Mouse (Mus musculus) heart, postnatal 25 days (tissue): ENCODE data around the gene Apoc1. TPM values are rescaled to one million over a fixed set of nuclear protein-coding genes. Genes with fewer than 3 reads are reported as not detected.

ENCODE experiments used
- DNase-seq: peaks from one replicate; pipeline ENCODE4 v3.0.0; 2022; ENCODE audit warnings: low spot score
- intact Hi-C: fragments of 180-260 bp; cut with DNase I; formaldehyde crosslinking; loops from one replicate; pipeline ENCODE4 v1.15.1; 2025
- total RNA-seq, 2 experiments: library from RNA; stranded (reverse); gene quantifications; 2 replicates each; pipeline ENCODE4 v1.2.3; 2021

Apoc1 gene
- total RNA-seq, 2 experiments from 2014 or later, result 1.4 to 2.2 TPM

DNA sequence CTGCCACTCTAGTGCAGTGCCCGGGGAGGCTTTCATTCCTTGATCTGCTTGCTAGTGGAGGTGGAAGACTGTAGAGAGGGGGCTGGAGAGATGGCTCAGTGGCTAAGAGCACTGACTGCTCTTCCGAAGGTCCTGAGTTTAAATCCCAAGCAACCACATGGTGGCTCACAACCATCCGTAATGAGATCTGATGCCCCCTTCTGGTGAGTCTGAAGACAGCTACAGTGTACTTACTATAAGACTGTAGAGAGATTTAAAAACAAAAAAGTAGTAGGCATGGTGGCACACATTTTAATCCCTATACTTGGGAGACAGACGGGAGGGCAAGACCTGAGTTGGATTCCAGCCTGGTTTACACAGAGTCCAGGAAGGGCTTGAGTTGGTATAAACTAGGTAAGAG lies 20.0 kb upstream of the Apoc1 start:
- intact Hi-C loops, result loop anchor here (2.0 kb wide), 1 partner anchor 44 kb away; no protein-coding TSS in a partner anchor
- no peak for DNase-seq

DNA sequence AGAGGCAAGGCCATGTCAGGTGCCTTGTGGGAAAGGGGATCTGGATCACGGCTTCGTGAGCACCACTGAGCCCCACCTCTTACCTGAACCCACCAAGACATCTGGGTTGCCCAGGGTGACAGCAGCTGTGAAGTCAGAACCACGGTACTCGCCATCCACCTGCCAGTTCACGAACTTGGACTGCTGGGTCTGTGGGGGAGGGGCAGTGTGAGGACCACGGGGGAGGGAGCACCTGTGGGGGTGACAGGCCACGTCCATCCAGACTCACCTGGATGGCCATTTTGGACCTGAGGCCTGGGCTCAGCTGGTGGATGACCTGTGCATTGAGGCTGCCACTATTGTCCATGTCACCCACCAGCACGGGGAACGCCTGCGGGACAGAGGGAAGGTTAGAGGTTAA lies 18.2 kb upstream of the Apoc1 start:
- intact Hi-C loops, result no loop called here
- no peak for DNase-seq

DNA sequence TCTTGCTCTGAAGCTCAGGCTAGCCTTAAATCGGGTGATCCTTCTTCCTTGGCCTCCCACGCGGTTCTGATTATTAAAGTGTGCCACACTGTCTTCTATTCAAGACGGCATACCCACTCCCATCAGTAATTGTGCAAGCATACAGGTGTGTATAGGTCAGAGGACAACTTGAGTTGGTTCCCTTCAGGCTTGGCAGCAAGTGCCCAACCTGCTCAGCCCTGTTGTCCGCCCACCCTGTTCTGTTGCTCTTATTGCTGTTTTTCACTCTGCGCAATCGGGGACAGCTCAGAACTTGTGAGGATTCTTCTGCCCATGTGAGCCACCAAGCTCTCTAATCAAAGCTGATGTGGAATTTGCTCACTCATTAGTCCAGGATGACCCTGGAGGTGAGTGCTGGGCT lies 12.8 kb upstream of the Apoc1 start:
- intact Hi-C loops, result no loop called here
- no peak for DNase-seq

GRCm38 (mm10) chr7:19704475-19704874 lies 12.0 kb upstream of the Apoc1 start:
- DNase-seq, result no peak
- intact Hi-C loops, result loop anchor here (5.0 kb wide), 1 partner anchor 297 kb away; no protein-coding TSS in a partner anchor

- intact Hi-C loops, result loop anchor here (5.0 kb wide), 1 partner anchor 296 kb away; no protein-coding TSS in a partner anchor
These were observed 10.5 kb upstream of the Apoc1 start for GRCm38 (mm10) chr7:19702859-19703555.

GRCm38 (mm10) chr7:19701069-19701761 lies 8.8 kb upstream of the Apoc1 start:
- peak; percentile 67 for DNase-seq
- intact Hi-C loops, result loop anchor here (5.0 kb wide), 1 partner anchor 294 kb away; no protein-coding TSS in a partner anchor

More at GRCm38 (mm10) chr7:19702859-19703555, 10.5 kb upstream of the Apoc1 start:
- DNase-seq, result no peak

GRCm38 (mm10) chr7:19700299-19701068 lies 8.0 kb upstream of the Apoc1 start:
- intact Hi-C loops, result loop anchor here (5.0 kb wide), 1 partner anchor 293 kb away; no protein-coding TSS in a partner anchor
- DNase-seq, result no peak

GRCm38 (mm10) chr7:19699827-19700148 lies 7.3 kb upstream of the Apoc1 start:
- DNase-seq, result no peak
- intact Hi-C loops, result loop anchor here (5.0 kb wide), 1 partner anchor 292 kb away; no protein-coding TSS in a partner anchor

GRCm38 (mm10) chr7:19698907-19699826 lies 6.7 kb upstream of the Apoc1 start, which contains the start of gene Apoe:
Gene Apoe, minus strand, starts transcription at chr7:19699188.
- intact Hi-C loops, result no loop called here
- peak; percentile 75 for DNase-seq

GRCm38 (mm10) chr7:19697949-19698906 lies 5.8 kb upstream of the Apoc1 start:
- DNase-seq, result no peak
- intact Hi-C loops, result loop anchor here (1.0 kb wide), 1 partner anchor 28 kb away; no protein-coding TSS in a partner anchor

- intact Hi-C loops, result no loop called here
These were observed 3.9 kb upstream of the Apoc1 start for GRCm38 (mm10) chr7:19696336-19696873.

GRCm38 (mm10) chr7:19695881-19696280 lies 3.4 kb upstream of the Apoc1 start:
- intact Hi-C loops, result no loop called here
- DNase-seq, result no peak

More at GRCm38 (mm10) chr7:19696336-19696873, 3.9 kb upstream of the Apoc1 start:
- DNase-seq, result no peak

DNA sequence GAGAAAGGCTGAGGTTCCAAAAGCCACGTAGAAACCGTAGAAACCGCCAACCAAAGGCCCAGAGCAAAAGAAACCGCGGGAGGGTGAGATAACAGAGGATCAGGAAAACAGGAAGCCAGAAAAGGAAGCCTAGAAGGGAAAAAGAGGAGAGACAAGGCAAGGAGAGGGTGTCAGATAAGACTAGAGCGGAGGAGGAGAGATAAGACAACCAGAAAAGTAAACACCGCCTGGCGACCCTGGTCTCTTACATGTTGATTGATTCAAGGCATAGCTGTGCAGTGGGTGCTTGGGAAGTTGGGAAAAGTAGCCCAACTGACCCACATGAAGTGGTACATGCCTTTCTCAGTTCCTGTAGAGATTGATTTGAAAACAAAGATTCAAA lies 2.7 kb upstream of the Apoc1 start:
- no peak for DNase-seq
- intact Hi-C loops, result no loop called here

- DNase-seq, result no peak
- intact Hi-C loops, result no loop called here
These were observed 2.1 kb upstream of the Apoc1 start for GRCm38 (mm10) chr7:19694336-19695212.

DNA sequence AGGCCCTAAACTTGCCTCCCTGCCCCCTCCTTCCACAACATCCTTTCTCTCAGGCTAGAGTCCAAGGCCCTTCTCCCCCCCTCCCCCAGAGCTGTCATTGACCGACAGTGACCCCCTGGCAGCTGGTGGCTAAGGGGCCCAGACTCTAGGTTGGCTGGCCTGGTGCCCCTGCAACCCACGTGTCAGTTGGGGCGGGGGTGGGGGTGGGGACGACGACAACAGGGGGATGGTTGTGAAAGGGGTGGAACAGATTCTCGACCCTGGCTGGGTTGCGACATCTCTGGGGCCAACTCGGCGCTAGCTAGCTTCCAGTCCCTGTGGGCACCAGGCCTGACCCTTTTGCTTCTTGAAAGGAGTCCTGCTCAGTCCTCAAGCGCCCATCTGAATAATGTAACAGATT lies 961 bp upstream of the Apoc1 start:
- peak; percentile 61 for DNase-seq

GRCm38 (mm10) chr7:19691434-19691833 lies 1.0 kb downstream of the Apoc1 start:
- intact Hi-C loops, result no loop called here
- no peak for DNase-seq

More for the DNA sequence above, 961 bp upstream of the Apoc1 start:
- intact Hi-C loops, result no loop called here

DNA sequence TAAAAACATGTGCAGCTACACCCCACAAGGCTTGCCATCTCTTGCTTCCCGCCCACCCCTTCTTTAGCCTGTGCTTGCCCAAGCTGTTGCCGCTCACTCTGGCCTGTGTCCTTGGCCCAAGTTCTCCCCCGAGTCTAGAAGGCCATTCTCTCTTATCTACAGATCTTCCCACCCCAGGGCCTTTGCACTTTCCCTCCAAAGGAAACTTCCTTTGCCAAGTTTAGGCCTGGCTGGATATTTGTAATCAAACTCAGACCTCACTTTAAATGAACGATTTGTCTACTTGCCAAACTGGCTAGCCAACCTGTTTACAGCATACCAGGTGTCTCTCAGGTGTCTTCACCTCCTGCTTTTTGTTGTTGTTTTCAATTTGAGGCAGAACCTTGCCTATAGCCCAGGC lies 1.6 kb downstream of the Apoc1 start:
- DNase-seq, result no peak
- intact Hi-C loops, result no loop called here
